Mouse (Mus musculus) heart, adult 2 months (tissue): ENCODE results near the gene Snrk.

Experiments used
- CTCF ChIP-seq: fragments of 200-600 bp; IDR thresholded peaks from 2 replicates; pipeline ENCODE4 v1.8.1; 2022; ENCODE audit warnings: antibody characterized with exemption, mild to moderate bottlenecking, moderate library complexity
- EP300 ChIP-seq: fragments of 200-500 bp; IDR thresholded peaks from 2 replicates; pipeline ENCODE4 v1.6.1; 2011; ENCODE audit warnings: low read depth, low read length, control low read depth; ENCODE audit not compliant: insufficient read depth
- POLR2A ChIP-seq: fragments of 200-500 bp; IDR thresholded peaks from 2 replicates; pipeline ENCODE4 v1.6.1; 2011; ENCODE audit warnings: mild to moderate bottlenecking, low read depth, low read length, control low read depth; ENCODE audit not compliant: insufficient read depth

GRCm38 (mm10) chr9:122143219-122143618 is 26.2 kb downstream of the Snrk start:
- TF ChIP-seq POLR2A (no peak), EP300 (0 out of 2 replicates have a peak, but pooled peaks have one; percentile 9), CTCF (no peak)
